Mouse (Mus musculus): Measurements from ENCODE around the gene Snx25.
A peak's percentile ranks its signal among the peaks of the same experiment; 100 is the strongest.

Gene Snx25

DNA sequence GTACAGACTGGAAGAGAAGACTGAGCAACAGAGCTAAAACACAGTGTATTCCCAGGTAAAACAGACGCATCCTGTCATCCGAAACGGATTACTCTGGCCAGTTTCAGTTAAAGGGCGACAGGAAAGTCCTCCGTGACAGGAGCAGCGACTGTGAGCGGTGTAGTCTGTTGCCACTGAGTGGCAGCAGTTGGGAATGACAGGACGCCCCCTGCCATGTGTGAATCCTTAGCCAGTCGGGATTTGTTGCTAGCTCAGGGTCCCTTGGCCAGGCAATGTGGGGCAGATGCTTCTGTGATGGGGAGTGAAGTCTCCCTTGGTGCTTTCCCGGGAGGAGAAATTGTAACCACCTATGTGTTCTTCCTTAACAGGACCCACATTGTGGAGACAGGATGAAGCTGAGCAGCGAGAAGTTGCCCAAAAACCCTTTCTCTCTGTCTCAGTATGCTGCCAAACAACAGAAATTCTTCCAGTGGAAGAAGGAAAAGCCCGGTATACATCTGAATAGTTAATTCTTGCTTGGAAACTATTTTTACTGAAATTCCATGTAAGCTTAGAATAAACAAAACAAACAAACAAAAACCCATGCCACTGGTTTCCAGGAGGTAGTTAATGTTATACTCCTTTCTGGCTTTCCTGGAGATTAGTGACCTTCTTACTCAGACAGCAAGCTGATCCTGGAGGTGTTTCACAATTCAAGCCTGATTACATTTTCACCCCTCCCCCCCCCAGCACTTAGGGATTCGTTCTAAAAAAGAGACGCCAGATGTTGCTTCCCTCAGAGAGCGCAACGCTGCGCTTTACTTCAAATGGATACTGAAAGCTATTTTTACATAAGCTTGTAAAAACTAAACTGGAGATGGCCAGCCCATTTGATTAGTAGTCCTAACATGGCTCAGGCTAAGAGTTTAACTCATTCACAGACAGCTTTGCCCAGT lies 140.9 kb downstream of the Snx25 start:
- no peak for DNase-seq (ENCODE audit: low spot score)

DNA sequence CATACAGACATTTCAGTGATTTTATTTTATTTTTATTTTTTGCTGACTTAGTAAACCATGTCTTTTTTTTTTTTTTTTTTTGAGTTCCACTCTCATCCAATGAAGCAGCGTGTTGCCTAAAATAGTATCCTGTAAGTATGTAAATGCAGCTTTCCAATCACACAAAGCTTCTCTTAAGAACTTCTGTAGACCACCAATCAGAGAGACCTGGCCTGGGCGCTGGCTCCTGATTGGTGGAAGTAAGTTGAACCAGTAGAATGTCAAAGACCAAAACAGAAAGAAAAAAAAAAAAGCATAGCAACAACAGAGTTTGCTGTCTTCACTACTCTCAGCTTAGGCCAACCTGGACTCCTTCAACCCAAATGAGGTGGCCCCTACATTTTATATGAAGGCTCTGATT lies 141.7 kb downstream of the Snx25 start:
- no peak for DNase-seq (ENCODE audit: low spot score)

DNA sequence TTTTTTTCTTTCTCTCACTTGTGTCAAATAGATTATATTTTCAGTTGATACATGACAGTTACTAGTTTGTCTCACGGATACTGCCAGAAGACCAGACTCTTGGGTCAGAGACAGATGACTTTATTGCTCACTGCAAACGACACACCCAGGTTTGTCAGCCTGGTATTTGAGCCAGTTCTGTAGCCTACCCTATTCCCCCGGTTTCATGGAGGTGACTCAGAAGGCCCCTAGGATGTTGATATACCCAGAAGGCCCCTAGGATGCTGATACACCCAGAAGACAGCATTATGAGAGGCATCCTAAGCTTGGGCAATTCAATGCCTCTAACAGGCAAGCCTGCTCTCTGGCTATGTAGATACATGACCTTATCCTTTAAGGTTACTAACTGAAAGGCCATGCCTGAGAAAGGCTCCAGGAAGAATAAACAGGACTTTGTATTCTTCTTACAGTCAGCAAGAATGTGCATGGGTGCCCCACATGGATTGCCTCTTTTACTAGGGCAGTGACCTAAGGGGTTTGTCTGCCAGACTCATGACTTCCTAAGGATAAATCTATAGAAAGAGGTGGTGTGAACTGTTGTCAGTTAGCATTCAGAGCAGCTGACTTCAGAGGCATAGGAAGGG lies 144.8 kb downstream of the Snx25 start:
- DNase-seq (ENCODE audit: low spot score), result no peak

DNA sequence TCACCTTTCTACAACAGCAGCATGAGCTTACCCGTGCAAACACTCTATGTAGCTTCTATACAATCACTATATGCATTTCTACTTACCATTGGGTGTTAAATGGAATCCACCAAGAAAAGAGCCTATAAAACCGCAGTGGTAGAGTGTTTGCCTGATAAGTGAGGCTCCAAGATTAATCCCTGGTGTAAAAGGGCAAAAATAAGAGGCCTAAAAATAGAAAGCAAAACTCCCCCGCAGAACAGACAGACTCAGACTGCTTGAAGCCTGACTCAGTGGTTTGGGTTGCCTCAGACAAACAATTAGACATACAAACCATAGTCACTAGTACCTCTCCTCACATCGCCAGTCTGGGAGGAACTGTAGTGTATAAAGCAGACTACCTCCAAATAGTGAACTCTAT lies 146.4 kb downstream of the Snx25 start, which contains the start of gene Ankrd37:
TSS of gene Ankrd37 (minus strand) at position 112 of the 400 bp plus-strand sequence.
- no peak for DNase-seq (ENCODE audit: low spot score)

DNA sequence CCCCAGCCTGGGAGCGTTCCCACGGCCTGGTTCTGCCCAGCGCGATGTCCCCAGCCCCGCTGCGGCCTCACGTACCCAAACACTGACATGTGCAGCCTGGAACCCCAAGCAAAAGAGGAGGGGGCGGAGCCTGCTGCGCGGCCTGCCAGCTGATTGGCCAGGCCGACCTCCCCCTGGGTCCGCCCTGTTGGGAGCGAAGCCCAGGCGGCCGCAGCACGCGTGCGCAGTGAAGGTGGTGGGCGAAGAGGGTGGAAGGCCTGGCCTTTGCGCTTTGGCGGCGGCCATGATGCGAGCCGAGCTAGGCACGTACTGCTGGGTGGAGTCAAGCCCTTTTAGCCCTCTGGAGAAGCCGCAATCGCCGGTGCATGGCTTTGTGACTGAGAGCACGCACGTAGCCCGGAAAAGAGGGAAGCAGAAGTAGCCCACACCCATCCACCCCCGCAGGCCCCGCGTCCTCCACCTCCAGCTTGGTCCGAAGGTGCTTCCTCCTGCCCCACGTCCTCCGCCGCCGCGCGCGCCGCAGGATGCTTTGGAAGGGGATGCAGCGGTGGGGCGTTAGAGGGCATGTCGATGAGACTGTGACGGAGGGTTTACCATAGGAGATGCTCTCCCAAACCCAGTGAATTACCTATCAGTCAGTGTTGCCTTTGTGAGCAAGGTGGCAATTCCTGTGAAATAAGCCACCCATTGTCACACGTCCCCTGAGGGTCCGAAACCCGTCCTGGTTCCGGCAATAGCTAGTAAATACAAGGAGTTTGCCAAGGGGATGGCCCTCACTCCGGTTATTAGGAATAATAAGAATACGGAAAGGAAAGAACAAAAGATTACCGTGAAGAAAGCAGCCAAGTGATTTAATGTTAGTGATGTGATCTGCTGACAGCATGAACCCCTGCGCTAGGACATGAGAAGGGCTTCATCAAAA lies 151.9 kb downstream of the Snx25 start:
- DNase-seq (ENCODE audit: low spot score), result peak; percentile 98

DNA sequence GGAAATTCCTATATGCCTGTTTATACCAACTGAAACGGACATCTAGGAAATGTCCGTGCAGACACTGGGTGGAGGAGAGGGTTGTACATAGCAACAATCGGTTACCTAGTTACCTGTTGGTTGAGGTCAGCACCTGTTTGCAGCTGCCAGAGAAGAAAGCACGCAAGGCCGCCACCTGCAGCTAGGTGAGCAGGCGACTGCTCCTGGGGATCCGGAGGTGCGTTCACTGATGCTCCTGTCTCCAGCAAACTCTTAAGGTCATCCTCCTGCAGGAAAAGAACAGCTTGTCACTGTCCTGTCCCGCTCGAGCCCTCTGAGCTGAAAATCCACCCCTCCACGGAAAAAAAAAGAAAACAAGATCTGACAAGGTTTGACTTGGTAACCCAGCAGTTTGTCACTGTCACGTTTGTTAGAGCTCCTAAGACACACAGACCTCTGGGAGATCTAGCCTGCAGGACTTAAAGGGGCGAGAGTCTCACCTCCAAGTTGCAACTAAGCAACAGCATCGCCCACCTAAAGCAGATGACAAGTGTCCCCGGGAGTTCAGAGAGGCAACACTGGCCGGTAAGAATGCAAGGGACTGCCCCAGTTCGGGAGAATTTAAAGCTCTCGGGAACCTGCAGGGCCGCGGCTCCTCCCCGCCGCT lies 152.7 kb downstream of the Snx25 start, which contains the start of gene Lrp2bp:
TSS of gene Lrp2bp (plus strand) at position 166 of the 646 bp plus-strand sequence.
- DNase-seq (ENCODE audit: low spot score), result no peak

DNA sequence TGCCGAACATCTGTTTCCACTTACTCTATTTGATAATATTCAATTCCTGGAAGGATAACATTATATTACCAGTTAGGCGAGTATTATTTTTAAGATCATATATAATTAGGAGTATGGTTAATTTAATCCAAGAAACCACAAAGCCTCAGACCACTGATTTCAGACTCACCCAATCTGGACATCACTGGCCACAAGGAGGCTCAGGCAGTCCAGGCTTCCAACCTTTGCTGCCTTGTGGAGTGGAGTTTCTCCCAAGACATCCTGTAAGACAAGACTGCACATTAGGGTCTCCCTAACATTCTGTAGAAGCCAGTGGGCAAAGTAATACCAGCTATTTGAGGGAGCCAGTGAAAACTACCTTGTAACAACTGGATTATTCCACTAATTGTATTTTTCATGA lies 153.7 kb downstream of the Snx25 start:
- DNase-seq (ENCODE audit: low spot score), result no peak

DNA sequence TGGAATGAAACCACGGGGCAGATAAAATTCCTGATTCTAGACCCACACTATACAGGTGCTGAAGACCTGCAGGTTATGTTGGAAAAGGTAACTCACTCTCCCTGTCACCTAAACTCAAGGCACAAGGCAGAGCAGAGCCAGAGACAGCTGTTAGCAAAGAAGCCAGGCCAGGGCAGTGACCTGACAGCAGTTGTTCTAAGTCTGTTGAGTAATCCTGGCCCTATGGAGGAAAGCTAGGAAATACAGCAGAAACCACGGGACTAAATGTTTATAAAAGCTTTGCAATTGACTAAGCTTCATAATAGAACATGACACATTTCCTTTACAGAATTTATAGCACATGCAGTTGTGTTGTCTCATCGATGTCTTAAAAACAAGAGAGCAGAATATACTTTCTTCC lies 156.4 kb downstream of the Snx25 start:
- DNase-seq (ENCODE audit: low spot score), result no peak

DNA sequence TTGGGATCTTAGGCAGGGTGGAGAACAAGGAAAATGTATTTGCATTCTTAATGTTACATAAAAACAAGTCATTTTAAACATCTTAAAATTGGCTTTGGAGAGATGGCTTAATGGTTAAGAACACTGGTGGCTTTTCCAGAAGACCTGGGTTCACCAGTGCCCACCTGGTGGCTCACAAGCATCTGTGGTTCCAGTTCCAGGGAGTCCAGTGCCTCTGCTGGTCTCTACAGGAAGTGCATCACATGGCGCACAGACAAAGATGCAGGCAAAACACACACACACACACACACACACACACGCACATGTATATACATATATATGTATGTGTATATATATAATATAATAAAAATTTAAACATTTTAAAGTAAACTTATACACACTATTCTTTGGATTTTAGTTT lies 157.8 kb downstream of the Snx25 start:
- no peak for DNase-seq (ENCODE audit: low spot score)

DNA sequence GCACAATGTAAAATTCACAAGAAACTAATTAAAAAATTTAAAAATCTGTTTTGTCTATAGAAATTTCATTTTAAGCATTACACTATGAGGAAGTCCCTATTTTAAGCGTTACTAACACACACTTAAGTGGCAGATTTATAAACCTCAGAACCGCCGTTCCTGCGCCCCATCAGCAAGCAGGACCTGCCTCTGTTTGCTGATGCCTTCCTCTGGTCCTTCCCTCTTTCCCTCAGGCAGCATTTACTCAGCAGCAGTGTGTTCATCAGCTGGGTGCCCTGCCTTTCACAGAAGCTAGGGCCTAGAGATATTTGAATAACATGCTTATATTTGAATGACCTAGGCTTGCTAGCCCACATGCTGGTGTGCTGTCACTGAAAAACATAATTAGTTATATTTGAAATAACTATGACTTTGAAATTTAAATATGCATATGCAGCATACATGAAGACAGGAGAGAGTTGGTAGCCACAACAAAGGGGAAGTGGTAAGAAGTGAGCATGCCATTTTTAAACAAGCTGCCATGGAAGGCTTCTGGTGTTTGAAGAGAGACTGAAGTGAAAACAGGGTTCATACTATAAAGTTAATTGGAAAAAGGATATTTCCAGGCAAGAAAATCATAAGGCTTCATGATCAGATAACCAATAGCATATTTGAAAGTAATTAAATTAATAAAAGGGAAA lies 161.2 kb downstream of the Snx25 start:
- DNase-seq (ENCODE audit: low spot score), result no peak

DNA sequence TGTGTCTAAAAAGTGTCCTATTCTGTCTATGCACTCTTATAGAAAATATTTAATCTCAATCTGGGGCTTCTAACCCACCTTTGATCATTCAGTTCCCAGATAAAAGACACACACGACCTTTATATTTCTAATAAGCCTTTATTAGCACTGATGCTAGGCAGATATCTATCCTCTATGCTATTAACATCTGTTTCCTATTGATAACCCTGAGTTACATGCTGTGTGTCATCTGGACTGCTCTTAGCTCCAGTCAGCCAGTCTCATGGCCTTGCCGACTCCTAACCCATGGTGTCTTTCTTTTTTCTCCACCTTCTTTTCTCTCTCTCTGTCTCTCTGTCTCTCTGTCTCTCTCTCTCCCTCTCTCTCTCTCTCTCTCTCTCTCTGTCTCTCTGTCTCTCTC lies 163.8 kb downstream of the Snx25 start:
- DNase-seq (ENCODE audit: low spot score), result no peak

DNA sequence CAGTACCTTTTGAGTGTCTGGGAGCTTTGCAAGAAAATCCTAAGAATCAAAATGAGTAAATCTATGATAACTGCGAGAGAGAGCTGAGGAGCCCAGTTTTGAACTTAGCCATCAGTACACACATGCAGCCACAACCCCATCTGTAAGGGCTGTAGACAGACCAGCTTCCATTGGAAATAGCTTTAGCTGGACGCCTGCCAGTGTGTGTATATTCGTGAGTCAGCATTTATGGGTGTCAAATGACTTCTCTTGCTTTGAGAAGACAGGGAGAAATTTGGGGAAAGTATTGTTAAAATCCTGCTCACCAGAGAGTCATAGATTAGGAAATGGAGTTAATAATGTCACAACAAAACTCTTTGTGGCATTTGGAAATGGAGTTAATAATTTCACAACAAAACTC lies 165.3 kb downstream of the Snx25 start:
- DNase-seq (ENCODE audit: low spot score), result no peak
